Mouse (Mus musculus): ENCODE measurements around the gene Alyref. TPM values are rescaled to one million over a fixed set of nuclear protein-coding genes. Genes with fewer than 3 reads are reported as not detected.
A peak's percentile ranks its signal among the peaks of the same experiment; 100 is the strongest.
"Not testable (repeated sequence)": the region's sequence is repeated elsewhere in the genome, so short reads cannot be mapped to it uniquely, and the experiment has no call there.

The Alyref gene
- polyA plus RNA-seq, 1 experiment from 2014 or later = 219 TPM

- Histone ChIP-seq H3K27ac (replicated peaks) (no peak overlapping the region), H3K4me3 (replicated peaks) (no peak overlapping the region), H3K4me1 (peaks cover 25% of the 10 kb centered on the region), H3K4me2 (no peak overlapping the region), H3K27me3 (replicated peaks) (no peaks in the 10 kb centered on the region), H3K9me3 (replicated peaks) (no peaks in the 10 kb centered on the region), H3K9ac (replicated peaks) (no peak overlapping the region), H3K36me3 (peaks cover 49% of the 10 kb centered on the region)
- ATAC-seq (ENCODE audit: low FRiP score) = no peak
- WGBS = 94% methylated on average over 1 of the region's 1 CpGs
Observed at GRCm38 (mm10) chr11:120583937-120584336, 14.2 kb downstream of the Alyref start.

DNA sequence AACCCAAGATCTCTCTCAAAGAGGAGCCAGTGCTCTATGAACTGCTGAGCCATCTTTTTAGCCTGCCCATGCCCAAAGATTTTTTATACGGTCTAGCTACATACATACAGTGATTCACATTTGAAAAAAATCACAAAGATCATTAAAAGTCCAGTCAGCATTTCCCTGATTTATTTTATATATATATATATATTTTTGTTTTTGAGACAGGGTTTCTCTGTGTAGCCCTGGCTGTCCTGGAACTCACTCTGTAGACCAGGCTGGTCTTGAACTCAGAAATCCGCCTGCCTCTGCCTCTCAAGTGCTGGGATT, 15.2 kb downstream of the Alyref start:
- ATAC-seq (ENCODE audit: low FRiP score); H3K4me3 ChIP-seq (replicated peaks); H3K9ac ChIP-seq (replicated peaks); H3K27me3 ChIP-seq (replicated peaks); H3K4me2 ChIP-seq; H3K9me3 ChIP-seq (replicated peaks): not testable (repeated sequence)
- WGBS = 94% methylated on average over 2 of the region's 2 CpGs
- Histone ChIP-seq H3K4me1 (peaks cover 28% of the 10 kb centered on the region), H3K27ac (replicated peaks) (0 out of 2 replicates have a peak overlapping the region, but pooled peaks have one; percentile 97), H3K36me3 (peaks cover 51% of the 10 kb centered on the region)

DNA sequence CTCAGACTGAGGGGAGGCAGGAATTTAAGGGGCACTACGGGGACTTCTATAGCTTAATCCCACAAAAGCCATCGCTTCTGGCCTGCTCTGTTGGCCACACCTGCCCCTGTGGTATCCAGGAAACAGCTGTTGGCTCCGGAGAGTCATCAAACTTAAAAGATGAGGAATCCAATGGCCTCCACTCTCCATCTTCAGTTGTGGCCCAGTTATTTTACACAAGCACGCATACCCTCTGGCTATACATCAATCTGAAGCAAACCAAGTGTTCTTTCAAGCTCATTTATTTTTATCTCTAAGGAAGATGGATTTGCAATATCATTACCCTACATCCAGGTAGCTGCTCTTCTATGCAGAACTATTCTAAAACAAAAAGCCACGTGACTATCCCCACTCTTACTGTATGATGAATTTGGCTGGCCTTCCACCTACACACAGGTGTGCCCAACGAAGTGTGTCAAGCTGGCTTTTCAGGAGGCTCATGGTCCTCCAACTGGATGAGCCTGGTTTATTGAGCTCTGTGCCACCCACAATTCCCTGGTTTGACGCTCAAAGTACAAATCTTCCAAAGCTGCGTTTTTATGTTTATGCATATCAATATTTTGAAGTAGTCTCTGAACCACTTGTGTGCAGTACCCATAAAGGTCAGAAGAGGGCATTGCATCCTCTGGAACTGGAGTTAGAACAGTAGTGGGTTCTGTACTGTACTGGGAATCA, 15.7 kb downstream of the Alyref start:
- H3K27ac ChIP-seq (replicated peaks) = peak overlapping the region; percentile 97
- WGBS = 64% methylated on average over 8 of the region's 8 CpGs
- H3K9me3 ChIP-seq (replicated peaks) = no peaks in the 10 kb centered on the region
- peaks cover 51% of the 10 kb centered on the region for H3K36me3 ChIP-seq
- H3K4me3 ChIP-seq (replicated peaks) = peak overlapping the region; percentile 89
- H3K9ac ChIP-seq (replicated peaks) = peak overlapping the region; percentile 91
- no peaks in the 10 kb centered on the region for H3K27me3 ChIP-seq (replicated peaks)
- H3K4me2 ChIP-seq = peak overlapping the region; percentile 96
- peaks cover 28% of the 10 kb centered on the region for H3K4me1 ChIP-seq
- ATAC-seq (ENCODE audit: low FRiP score) = no peak; the same call in 1 of the 2 replicates

GRCm38 (mm10) chr11:120581490-120582267, 16.5 kb downstream of the Alyref start, which contains the start of gene Arhgdia:
Arhgdia (minus strand) TSS chr11:120581624.
- H3K4me1 ChIP-seq = peaks cover 28% of the 10 kb centered on the region
- peak within 1 kb of the TSS; percentile 97 for H3K27ac ChIP-seq (replicated peaks)
- peak within 1 kb of the TSS; percentile 89 for H3K4me3 ChIP-seq (replicated peaks)
- ATAC-seq (ENCODE audit: low FRiP score) = peak; percentile 80
- peaks cover 48% of the 10 kb centered on the region for H3K36me3 ChIP-seq
- no peaks in the 10 kb centered on the region for H3K27me3 ChIP-seq (replicated peaks)
- peak within 1 kb of the TSS; percentile 91 for H3K9ac ChIP-seq (replicated peaks)
- H3K4me2 ChIP-seq = peak within 1 kb of the TSS; percentile 96
- no peaks in the 10 kb centered on the region for H3K9me3 ChIP-seq (replicated peaks)
- WGBS = 5% methylated on average over 70 of the region's 75 CpGs

DNA sequence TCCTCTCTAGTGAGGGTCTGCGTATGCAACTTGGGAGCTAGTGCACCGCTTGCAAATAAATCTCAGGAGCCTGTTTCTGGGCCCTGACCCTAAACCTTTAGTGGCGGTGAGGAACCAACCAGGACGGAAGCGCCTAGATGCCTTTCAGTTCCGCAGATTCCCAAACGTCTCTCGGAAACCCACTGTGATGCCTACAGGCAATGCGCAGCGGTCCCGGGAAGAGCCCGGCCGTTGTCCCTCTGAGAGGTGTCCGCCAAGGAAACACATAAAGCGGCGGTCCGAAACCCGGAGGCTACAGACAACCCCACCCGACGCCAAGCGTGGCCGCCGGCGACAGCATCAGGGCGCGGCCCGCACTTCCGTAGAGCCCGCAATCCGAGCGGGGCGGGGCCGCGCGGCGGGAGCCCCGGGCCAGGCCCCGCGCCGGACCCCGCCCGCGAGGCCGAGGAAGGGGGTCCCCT, 17.3 kb downstream of the Alyref start:
- H3K9ac ChIP-seq (replicated peaks) = peak overlapping the region; percentile 91
- H3K27ac ChIP-seq (replicated peaks) = peak overlapping the region; percentile 97
- peaks cover 40% of the 10 kb centered on the region for H3K36me3 ChIP-seq
- H3K4me3 ChIP-seq (replicated peaks) = peak overlapping the region; percentile 89
- H3K4me1 ChIP-seq = peaks cover 28% of the 10 kb centered on the region
- no peaks in the 10 kb centered on the region for H3K27me3 ChIP-seq (replicated peaks)
- H3K9me3 ChIP-seq (replicated peaks) = no peaks in the 10 kb centered on the region
- peak; percentile 49 for ATAC-seq (ENCODE audit: low FRiP score)
- H3K4me2 ChIP-seq = peak overlapping the region; percentile 96
- under 1% methylated on average over 33 of the region's 44 CpGs for WGBS

DNA sequence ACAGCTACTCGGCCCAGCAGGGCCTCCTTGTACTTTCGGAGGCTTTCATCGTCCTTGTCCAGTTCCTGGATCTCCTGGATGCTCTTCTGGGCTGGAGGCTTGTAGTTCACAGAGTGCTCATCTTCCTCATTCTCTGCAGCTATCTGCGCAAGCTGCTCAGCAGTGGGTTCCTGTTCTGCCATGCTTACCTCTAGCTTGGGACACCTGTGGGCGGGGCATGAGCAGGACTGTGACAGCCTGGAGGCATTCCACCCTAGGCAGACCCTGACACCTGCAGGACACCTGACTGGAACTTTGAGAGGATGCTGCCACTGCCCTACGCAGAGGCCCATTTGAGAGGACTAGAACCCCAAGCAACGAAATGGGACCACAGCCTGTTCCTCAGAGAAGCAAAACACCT, 18.0 kb downstream of the Alyref start:
- Histone ChIP-seq H3K9me3 (replicated peaks) (no peaks in the 10 kb centered on the region), H3K4me1 (peaks cover 28% of the 10 kb centered on the region), H3K4me3 (replicated peaks) (peak overlapping the region; percentile 89), H3K27ac (replicated peaks) (peak overlapping the region; percentile 97), H3K9ac (replicated peaks) (peak overlapping the region; percentile 91), H3K36me3 (peaks cover 34% of the 10 kb centered on the region), H3K4me2 (peak overlapping the region; percentile 96), H3K27me3 (replicated peaks) (no peaks in the 10 kb centered on the region)
- WGBS = 64% methylated on average over 7 of the region's 7 CpGs
- no peak for ATAC-seq (ENCODE audit: low FRiP score)

GRCm38 (mm10) chr11:120579316-120580107, 18.7 kb downstream of the Alyref start:
- Histone ChIP-seq H3K36me3 (peaks cover 30% of the 10 kb centered on the region), H3K9ac (replicated peaks) (peak overlapping the region; percentile 91; the same call in 1 of the 2 replicates), H3K9me3 (replicated peaks) (no peaks in the 10 kb centered on the region), H3K4me2 (peak overlapping the region; percentile 96), H3K4me1 (peaks cover 31% of the 10 kb centered on the region), H3K27me3 (replicated peaks) (no peaks in the 10 kb centered on the region), H3K4me3 (replicated peaks) (peak overlapping the region; percentile 89), H3K27ac (replicated peaks) (peak overlapping the region; percentile 97)
- ATAC-seq (ENCODE audit: low FRiP score) = no peak
- WGBS = 71% methylated on average over 15 of the region's 15 CpGs

DNA sequence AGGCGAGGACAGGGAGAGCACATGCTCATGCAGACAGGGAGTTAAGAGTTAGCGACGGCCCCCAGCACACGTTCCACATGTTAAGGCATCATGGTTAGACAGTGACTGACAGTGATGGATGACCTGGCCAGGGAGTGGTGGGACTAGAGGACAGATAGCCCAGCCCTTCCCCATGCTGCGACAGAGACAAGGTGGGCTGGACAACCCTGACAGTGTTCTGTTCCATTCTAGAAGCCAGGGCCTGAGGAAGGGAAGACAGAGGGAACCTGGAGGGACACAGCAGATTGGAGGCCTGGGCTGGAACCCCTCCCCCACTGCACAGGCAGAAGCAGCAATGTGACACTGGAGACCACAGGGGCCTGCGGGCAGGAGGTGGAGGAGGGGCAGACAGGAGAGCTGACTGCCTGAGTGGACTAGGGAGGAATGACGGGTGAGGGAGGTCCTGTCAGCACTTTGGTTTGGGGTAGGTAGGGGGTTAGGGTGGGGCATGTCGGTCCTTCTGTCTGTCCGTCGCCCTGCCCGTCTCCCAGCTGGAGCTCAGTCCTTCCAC, 19.4 kb downstream of the Alyref start:
- peaks cover 25% of the 10 kb centered on the region for H3K36me3 ChIP-seq
- 0 out of 2 replicates have a peak overlapping the region, but pooled peaks have one; percentile 89 for H3K4me3 ChIP-seq (replicated peaks)
- 86% methylated on average over 11 of the region's 11 CpGs for WGBS
- no peaks in the 10 kb centered on the region for H3K9me3 ChIP-seq (replicated peaks)
- no peak overlapping the region for H3K27ac ChIP-seq (replicated peaks)
- no peak overlapping the region for H3K4me2 ChIP-seq
- peaks cover 39% of the 10 kb centered on the region for H3K4me1 ChIP-seq
- H3K27me3 ChIP-seq (replicated peaks) = no peaks in the 10 kb centered on the region
- no peak for ATAC-seq (ENCODE audit: low FRiP score)
- H3K9ac ChIP-seq (replicated peaks) = no peak overlapping the region

- Histone ChIP-seq H3K4me1 (peaks cover 41% of the 10 kb centered on the region), H3K4me2 (no peak overlapping the region), H3K9ac (replicated peaks) (0 out of 2 replicates have a peak overlapping the region, but pooled peaks have one; percentile 7), H3K36me3 (peaks cover 25% of the 10 kb centered on the region), H3K27me3 (replicated peaks) (no peaks in the 10 kb centered on the region), H3K9me3 (replicated peaks) (no peaks in the 10 kb centered on the region), H3K4me3 (replicated peaks) (no peak overlapping the region), H3K27ac (replicated peaks) (no peak overlapping the region)
- no peak for ATAC-seq (ENCODE audit: low FRiP score)
- 84% methylated on average over 10 of the region's 10 CpGs for WGBS
Observed at GRCm38 (mm10) chr11:120578024-120578693, 20.0 kb downstream of the Alyref start.

DNA sequence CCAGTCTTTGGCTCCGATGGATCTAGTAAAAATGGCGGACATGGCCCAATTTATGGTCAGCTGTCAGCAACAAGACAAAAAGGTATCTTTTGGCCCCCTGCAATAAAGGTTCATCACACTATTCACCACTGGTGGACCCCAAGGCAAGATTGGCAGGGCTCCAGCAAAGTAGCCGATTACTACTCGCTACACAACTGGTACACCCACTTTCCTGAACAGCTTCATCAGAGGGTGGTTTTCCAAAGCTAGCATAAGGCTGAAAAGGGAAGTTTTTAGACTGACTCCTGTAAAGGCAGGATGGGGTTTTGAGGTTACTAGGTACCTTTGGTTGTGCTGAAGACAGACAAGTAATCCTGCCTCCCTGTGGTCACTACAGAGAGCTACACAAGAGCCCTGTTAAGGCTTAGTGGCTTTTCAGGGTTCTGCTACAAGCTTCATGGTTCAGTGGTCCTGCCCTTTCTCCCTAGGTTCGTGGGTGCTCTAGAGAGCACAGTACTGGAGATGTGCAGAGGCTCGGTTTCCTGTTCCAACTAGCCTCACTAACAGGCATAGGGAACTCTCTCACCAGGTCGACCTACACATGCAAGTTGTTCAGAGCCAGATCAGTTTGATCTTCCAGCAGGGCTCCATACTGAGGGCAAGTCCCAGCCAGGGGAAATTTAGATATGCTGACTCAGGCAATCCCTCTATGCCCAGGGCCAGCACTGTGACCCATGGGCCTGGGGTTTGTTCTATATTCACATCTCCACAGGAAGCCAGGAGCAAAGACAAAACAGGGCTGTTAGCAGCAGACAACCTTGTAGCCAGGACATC, 20.7 kb downstream of the Alyref start:
- no peak overlapping the region for H3K4me3 ChIP-seq (replicated peaks)
- ATAC-seq (ENCODE audit: low FRiP score) = no peak
- H3K4me2 ChIP-seq = no peak overlapping the region
- H3K27me3 ChIP-seq (replicated peaks) = no peaks in the 10 kb centered on the region
- WGBS = 83% methylated on average over 7 of the region's 7 CpGs
- H3K9me3 ChIP-seq (replicated peaks) = no peaks in the 10 kb centered on the region
- H3K27ac ChIP-seq (replicated peaks) = peak overlapping the region; percentile 18; the same call in 1 of the 2 replicates
- H3K36me3 ChIP-seq = peaks cover 25% of the 10 kb centered on the region
- peaks cover 41% of the 10 kb centered on the region for H3K4me1 ChIP-seq
- H3K9ac ChIP-seq (replicated peaks) = 0 out of 2 replicates have a peak overlapping the region, but pooled peaks have one; percentile 7
